Mouse (Mus musculus): Measurements from ENCODE around the gene 1700013G24Rik. TPM values are rescaled to one million over a fixed set of nuclear protein-coding genes. Genes with fewer than 3 reads are reported as not detected.
"Not testable (repeated sequence)": the region's sequence is repeated elsewhere in the genome, so short reads cannot be mapped to it uniquely, and the experiment has no call there.

Gene 1700013G24Rik
- 0.17 and 0.46 TPM in 2 replicates for polyA plus RNA-seq (2014; fragmentation: Nextera tagmentation; extraction: Ambion mirVana)

- Histone ChIP-seq H3K27ac (replicated peaks; ENCODE audit: low read depth, low read length) (no peak within 1 kb of the TSS), H3K36me3 (ENCODE audit: control insufficient read depth, insufficient read depth, low read length) (no peaks in the 10 kb centered on the region), H3K4me3 (ENCODE audit: low read depth, low read length) (no peak within 1 kb of the TSS), H3K9ac (ENCODE audit: low read depth, low read length) (no peak within 1 kb of the TSS), H3K9me3 (ENCODE audit: control insufficient read depth, low read length) (no peaks in the 10 kb centered on the region), H3K4me2 (ENCODE audit: low read depth, low read length) (no peak within 1 kb of the TSS), H3K4me1 (ENCODE audit: control insufficient read depth, insufficient read depth, low read length) (peaks cover 11% of the 10 kb centered on the region), H3K27me3 (replicated peaks; ENCODE audit: control insufficient read depth, insufficient read depth, low read length) (no peaks in the 10 kb centered on the region)
- ATAC-seq (ENCODE audit: low read depth), result no peak
- no peak for DNase-seq (ENCODE audit: low spot score)
- WGBS, result 82% methylated on average over 8 of the region's 8 CpGs
Observed at GRCm38 (mm10) chr4:137453234-137453767, at the start of gene 1700013G24Rik. TSS of gene 1700013G24Rik (plus strand) at chr4:137453284.

- ATAC-seq (ENCODE audit: low read depth) (no peak), DNase-seq (ENCODE audit: low spot score) (no peak)
- no peaks in the 10 kb centered on the region for H3K36me3 ChIP-seq (ENCODE audit: control insufficient read depth, insufficient read depth, low read length)
- H3K27ac ChIP-seq (replicated peaks; ENCODE audit: low read depth, low read length), result no peak overlapping the region
- WGBS, result 89% methylated on average over 3 of the region's 3 CpGs
- H3K9me3 ChIP-seq (ENCODE audit: control insufficient read depth, low read length), result no peaks in the 10 kb centered on the region
- no peaks in the 10 kb centered on the region for H3K27me3 ChIP-seq (replicated peaks; ENCODE audit: control insufficient read depth, insufficient read depth, low read length)
- H3K4me2 ChIP-seq (ENCODE audit: low read depth, low read length), result no peak overlapping the region
- no peaks in the 10 kb centered on the region for H3K4me1 ChIP-seq (ENCODE audit: control insufficient read depth, insufficient read depth, low read length)
- no peak overlapping the region for H3K4me3 ChIP-seq (ENCODE audit: low read depth, low read length)
- H3K9ac ChIP-seq (ENCODE audit: low read depth, low read length), result no peak overlapping the region
Observed at GRCm38 (mm10) chr4:137405571-137405970, 47.5 kb upstream of the 1700013G24Rik start.

- no peak within 1 kb of the TSS for H3K9ac ChIP-seq (ENCODE audit: low read depth, low read length)
- no peak within 1 kb of the TSS for H3K4me3 ChIP-seq (ENCODE audit: low read depth, low read length)
- no peaks in the 10 kb centered on the region for H3K4me1 ChIP-seq (ENCODE audit: control insufficient read depth, insufficient read depth, low read length)
- H3K36me3 ChIP-seq (ENCODE audit: control insufficient read depth, insufficient read depth, low read length), result no peaks in the 10 kb centered on the region
- H3K27me3 ChIP-seq (replicated peaks; ENCODE audit: control insufficient read depth, insufficient read depth, low read length), result no peaks in the 10 kb centered on the region
- DNase-seq (ENCODE audit: low spot score) (no peak), ATAC-seq (ENCODE audit: low read depth) (no peak)
- H3K27ac ChIP-seq (replicated peaks; ENCODE audit: low read depth, low read length), result no peak within 1 kb of the TSS
- 90% methylated on average over 5 of the region's 5 CpGs for WGBS
- no peaks in the 10 kb centered on the region for H3K9me3 ChIP-seq (ENCODE audit: control insufficient read depth, low read length)
- H3K4me2 ChIP-seq (ENCODE audit: low read depth, low read length), result no peak within 1 kb of the TSS
Observed at GRCm38 (mm10) chr4:137409691-137410090, 43.4 kb upstream of the 1700013G24Rik start, which contains the start of gene Cela3a. TSS of gene Cela3a (minus strand) at chr4:137409791.

- H3K4me3 ChIP-seq (ENCODE audit: low read depth, low read length); H3K9me3 ChIP-seq (ENCODE audit: control insufficient read depth, low read length); H3K27ac ChIP-seq (replicated peaks; ENCODE audit: low read depth, low read length); H3K36me3 ChIP-seq (ENCODE audit: control insufficient read depth, insufficient read depth, low read length); H3K27me3 ChIP-seq (replicated peaks; ENCODE audit: control insufficient read depth, insufficient read depth, low read length); ATAC-seq (ENCODE audit: low read depth); DNase-seq (ENCODE audit: low spot score); H3K4me1 ChIP-seq (ENCODE audit: control insufficient read depth, insufficient read depth, low read length); H3K4me2 ChIP-seq (ENCODE audit: low read depth, low read length); H3K9ac ChIP-seq (ENCODE audit: low read depth, low read length): not testable (repeated sequence)
- 87% methylated on average over 7 of the region's 7 CpGs for WGBS
Observed at GRCm38 (mm10) chr4:137412185-137412709, 40.8 kb upstream of the 1700013G24Rik start.

- ATAC-seq (ENCODE audit: low read depth) (no peak), DNase-seq (ENCODE audit: low spot score) (no peak)
- no peaks in the 10 kb centered on the region for H3K36me3 ChIP-seq (ENCODE audit: control insufficient read depth, insufficient read depth, low read length)
- no peaks in the 10 kb centered on the region for H3K27me3 ChIP-seq (replicated peaks; ENCODE audit: control insufficient read depth, insufficient read depth, low read length)
- 93% methylated on average over 1 of the region's 1 CpGs for WGBS
- no peak overlapping the region for H3K4me2 ChIP-seq (ENCODE audit: low read depth, low read length)
- H3K9me3 ChIP-seq (ENCODE audit: control insufficient read depth, low read length), result no peaks in the 10 kb centered on the region
- no peak overlapping the region for H3K9ac ChIP-seq (ENCODE audit: low read depth, low read length)
- no peaks in the 10 kb centered on the region for H3K4me1 ChIP-seq (ENCODE audit: control insufficient read depth, insufficient read depth, low read length)
- no peak overlapping the region for H3K27ac ChIP-seq (replicated peaks; ENCODE audit: low read depth, low read length)
- H3K4me3 ChIP-seq (ENCODE audit: low read depth, low read length), result no peak overlapping the region
Observed at GRCm38 (mm10) chr4:137414936-137415335, 38.1 kb upstream of the 1700013G24Rik start.

GRCm38 (mm10) chr4:137417712-137418564, 35.1 kb upstream of the 1700013G24Rik start:
- H3K4me1 ChIP-seq (ENCODE audit: control insufficient read depth, insufficient read depth, low read length), result no peaks in the 10 kb centered on the region
- 67% methylated on average over 11 of the region's 11 CpGs for WGBS
- H3K9me3 ChIP-seq (ENCODE audit: control insufficient read depth, low read length), result no peaks in the 10 kb centered on the region
- no peak overlapping the region for H3K4me3 ChIP-seq (ENCODE audit: low read depth, low read length)
- no peaks in the 10 kb centered on the region for H3K36me3 ChIP-seq (ENCODE audit: control insufficient read depth, insufficient read depth, low read length)
- DNase-seq (ENCODE audit: low spot score) (no peak), ATAC-seq (ENCODE audit: low read depth) (no peak)
- no peak overlapping the region for H3K27ac ChIP-seq (replicated peaks; ENCODE audit: low read depth, low read length)
- H3K4me2 ChIP-seq (ENCODE audit: low read depth, low read length), result no peak overlapping the region
- H3K9ac ChIP-seq (ENCODE audit: low read depth, low read length), result no peak overlapping the region
- H3K27me3 ChIP-seq (replicated peaks; ENCODE audit: control insufficient read depth, insufficient read depth, low read length), result no peaks in the 10 kb centered on the region

GRCm38 (mm10) chr4:137430502-137430901, 22.6 kb upstream of the 1700013G24Rik start, which contains the start of gene Cela3b:
TSS of gene Cela3b (minus strand) at chr4:137430540.
- Histone ChIP-seq H3K4me1 (ENCODE audit: control insufficient read depth, insufficient read depth, low read length) (no peaks in the 10 kb centered on the region), H3K27me3 (replicated peaks; ENCODE audit: control insufficient read depth, insufficient read depth, low read length) (no peaks in the 10 kb centered on the region), H3K9me3 (ENCODE audit: control insufficient read depth, low read length) (no peaks in the 10 kb centered on the region), H3K4me2 (ENCODE audit: low read depth, low read length) (no peak within 1 kb of the TSS), H3K9ac (ENCODE audit: low read depth, low read length) (no peak within 1 kb of the TSS), H3K4me3 (ENCODE audit: low read depth, low read length) (no peak within 1 kb of the TSS), H3K27ac (replicated peaks; ENCODE audit: low read depth, low read length) (no peak within 1 kb of the TSS), H3K36me3 (ENCODE audit: control insufficient read depth, insufficient read depth, low read length) (no peaks in the 10 kb centered on the region)
- no peak for DNase-seq (ENCODE audit: low spot score)
- 0 out of 2 replicates have a peak, but pooled peaks have one; percentile 12 for ATAC-seq (ENCODE audit: low read depth)
- WGBS, result 98% methylated on average over 4 of the region's 4 CpGs

- not testable (repeated sequence) for H3K27me3 ChIP-seq (replicated peaks; ENCODE audit: control insufficient read depth, insufficient read depth, low read length)
- peak; percentile 57; the same call in 1 of the 2 replicates for ATAC-seq (ENCODE audit: low read depth)
- WGBS, result 69% methylated on average over 10 of the region's 10 CpGs
Observed at GRCm38 (mm10) chr4:137432700-137433550, 20.2 kb upstream of the 1700013G24Rik start.

More at GRCm38 (mm10) chr4:137432700-137433550, 20.2 kb upstream of the 1700013G24Rik start:
- H3K36me3 ChIP-seq (ENCODE audit: control insufficient read depth, insufficient read depth, low read length); H3K4me3 ChIP-seq (ENCODE audit: low read depth, low read length); H3K4me1 ChIP-seq (ENCODE audit: control insufficient read depth, insufficient read depth, low read length); H3K9me3 ChIP-seq (ENCODE audit: control insufficient read depth, low read length); H3K4me2 ChIP-seq (ENCODE audit: low read depth, low read length); H3K9ac ChIP-seq (ENCODE audit: low read depth, low read length); H3K27ac ChIP-seq (replicated peaks; ENCODE audit: low read depth, low read length): not testable (repeated sequence)
- peak; percentile 23 for DNase-seq (ENCODE audit: low spot score)

Data from embryonic facial prominence, embryonic 14.5 days (tissue).